Mouse (Mus musculus) layer of hippocampus, adult 9-11 months (tissue): ENCODE results near the gene Tbc1d22b.
A peak's percentile ranks its signal among the peaks of the same experiment; 100 is the strongest.
"Not testable (repeated sequence)": the region's sequence is repeated elsewhere in the genome, so short reads cannot be mapped to it uniquely, and the experiment has no call there.

ENCODE experiments used
- DNase-seq: peaks from one replicate; pipeline ENCODE4 v3.0.0; 2022

Gene Tbc1d22b

DNA sequence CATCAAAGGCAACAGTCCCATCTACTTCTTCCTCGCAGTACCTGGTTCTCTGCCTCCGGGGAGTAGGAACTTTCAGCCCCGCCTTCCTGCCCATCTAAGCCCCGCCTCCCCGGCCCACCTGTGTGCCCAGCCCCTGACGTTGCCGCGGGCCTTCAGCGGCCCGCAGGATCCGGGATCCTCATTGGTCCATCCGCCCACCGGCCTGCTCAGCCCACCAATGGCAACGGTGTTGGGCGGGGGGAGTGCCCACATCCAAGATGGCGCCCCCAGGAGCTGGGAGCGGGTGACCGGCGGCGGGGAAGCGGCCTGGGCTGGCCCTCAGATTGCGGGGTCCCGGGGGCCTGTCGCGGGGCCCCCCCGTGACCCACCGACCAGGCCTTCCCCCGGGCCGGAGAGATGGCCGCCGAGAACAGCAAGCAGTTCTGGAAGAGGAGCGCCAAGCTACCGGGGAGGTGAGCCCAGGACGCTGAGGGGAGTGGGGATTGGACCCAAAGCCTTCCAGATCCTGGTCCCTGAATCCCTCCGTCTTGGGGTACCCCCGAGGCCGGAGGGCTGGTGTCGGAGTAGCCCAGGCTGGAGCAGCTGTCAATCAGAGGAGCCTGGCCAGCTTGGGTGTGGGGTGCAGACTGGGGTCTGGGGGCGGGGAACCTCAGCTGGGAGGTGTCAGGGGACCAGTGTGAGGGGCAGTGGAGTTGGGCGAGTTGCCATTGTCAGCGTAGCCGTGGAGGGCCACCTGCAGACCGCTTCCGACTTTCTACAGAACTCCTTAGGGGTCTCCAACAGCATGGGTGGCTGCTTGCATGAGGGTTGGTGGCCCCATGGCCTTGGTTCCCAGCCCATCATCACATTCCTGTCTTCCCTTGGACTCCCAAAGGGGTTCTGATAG lies at the start of gene Tbc1d22b, which contains the start of gene Gm17657:
TSS of gene Tbc1d22b (plus strand) at position 243 of the 886 bp plus-strand sequence.
TSS of gene Gm17657 (minus strand) at position 96 of the 886 bp plus-strand sequence.
- DNase-seq = peak; percentile 96

DNA sequence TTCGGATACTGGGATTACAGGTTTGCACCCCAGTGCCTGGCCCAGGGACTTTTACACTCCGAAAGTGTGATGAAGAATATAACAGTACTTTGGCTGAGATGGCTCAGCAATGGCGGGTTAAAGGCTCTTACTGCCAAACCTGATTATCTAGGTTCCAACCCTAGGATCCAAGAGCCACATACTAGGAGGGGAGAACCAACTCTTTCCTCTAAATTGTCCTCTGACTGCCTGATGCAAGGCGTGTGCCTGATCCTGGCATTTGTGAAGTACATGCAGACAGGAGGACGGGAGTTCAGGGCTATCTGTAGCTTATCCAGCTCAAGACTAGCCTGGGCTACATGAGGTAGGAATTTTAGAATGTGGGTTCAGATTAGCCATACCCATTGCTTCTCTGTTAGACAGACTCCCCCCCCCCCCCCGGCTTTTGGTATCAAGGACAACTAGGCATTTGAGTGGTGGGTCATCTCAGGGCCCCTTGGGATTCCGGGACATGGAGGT lies 49.3 kb upstream of the Tbc1d22b start:
- no peak for DNase-seq

DNA sequence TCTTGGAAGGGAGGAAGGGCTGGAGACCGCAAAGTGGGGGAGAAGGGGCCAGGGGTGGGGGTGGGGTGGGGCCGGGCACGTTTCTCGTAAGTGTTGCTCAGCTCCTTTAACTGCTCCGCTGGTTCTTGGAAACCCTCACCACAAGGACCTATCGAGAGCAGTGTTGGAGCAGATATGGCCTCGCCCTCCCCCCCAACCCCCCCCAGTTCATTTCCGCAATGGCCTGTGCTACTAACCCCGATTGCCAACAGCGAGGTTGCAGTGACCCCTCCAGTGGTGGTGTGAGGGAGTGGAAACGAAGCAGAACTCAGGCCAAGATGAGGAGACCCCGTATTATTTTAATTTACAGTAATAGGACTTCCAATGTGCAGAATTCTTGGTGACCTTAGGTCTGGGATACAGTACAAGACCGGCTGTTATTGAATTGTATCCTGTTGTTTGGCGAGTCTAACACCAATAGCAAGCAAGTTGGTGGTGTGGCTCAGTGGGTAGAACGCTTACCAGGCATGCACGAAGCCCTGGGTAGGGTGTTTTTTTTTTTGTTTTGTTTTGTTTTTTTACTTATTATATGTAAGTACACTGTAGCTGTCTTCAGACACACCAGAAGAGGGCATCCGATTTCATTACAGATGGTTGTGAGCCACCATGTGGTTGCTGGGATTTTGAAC lies 48.6 kb upstream of the Tbc1d22b start:
- DNase-seq = no peak

DNA sequence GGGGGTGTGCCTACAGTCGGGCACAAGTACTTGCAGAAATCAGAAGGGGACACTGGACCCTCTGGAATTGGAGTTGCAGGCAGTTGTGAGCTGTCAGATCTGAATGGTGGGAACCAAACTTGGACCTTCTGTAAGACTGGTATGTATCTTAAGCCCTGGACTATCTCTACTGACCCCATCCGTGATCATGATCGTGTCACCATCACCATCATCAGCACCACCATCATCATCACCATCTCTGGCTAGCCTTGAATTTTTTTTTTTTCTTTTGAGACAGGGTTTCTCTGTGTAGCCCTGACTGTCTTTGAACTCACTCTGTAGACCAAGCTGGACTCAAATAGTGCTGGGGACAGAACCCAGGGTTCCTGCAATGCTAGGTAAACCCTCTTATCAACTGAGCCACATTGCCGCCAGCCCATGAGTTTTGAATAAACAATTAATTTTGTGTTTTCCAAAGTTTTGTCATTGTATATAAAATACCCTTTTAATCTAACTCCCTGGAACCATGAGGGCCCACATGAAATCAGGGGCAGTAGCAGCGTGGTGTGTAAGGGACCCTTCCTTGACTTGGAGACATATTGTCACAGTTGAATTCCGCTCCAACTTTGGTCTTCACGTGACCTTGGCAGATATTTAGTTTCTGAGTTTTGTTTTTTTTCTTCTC lies 47.4 kb upstream of the Tbc1d22b start:
- DNase-seq = no peak

DNA sequence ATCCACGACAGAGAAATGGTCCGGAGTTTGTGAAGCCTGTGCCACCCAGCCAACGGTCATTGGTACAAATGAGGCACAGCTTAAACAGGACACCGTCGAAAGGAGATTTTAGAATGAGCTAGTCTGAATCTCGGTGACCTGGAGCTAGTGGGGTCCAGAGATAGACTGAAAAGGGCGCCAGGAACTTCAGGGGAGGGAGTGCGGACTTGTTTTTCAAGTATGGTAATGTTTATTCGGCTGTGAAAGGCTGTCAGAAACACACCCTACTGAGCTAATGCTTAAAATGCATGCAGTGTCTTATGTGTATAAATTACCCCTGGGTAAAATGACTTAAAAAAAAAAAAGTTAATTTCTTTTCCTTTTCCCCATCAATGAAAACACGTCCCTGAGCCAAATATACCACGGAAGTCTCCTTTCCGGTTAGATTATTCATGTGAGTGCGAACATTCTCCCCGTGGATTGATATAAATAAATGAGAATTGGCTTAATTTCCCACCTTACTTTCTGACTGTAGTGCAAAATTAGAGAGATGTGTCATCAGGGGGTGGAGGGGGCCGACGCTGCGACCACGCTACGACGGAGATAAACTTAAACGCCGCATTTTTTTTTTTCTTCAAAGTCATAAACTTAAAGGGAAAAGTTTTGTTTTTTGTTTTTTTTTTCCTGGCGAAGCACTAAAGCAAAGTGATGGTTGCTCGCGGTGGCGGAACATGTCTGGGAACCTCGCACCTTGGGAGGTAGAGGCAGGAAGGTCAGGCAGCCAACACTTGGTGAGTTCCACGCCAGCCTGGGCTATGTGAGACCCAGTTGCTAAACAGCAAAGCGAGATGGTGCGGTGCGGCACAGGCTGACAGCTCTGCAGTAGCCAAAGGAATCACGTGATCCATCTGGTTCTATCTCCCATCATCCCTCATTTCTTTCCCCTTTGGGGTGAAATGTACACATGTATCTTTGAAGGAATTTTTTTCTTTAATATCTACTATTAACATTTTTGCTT lies 46.6 kb upstream of the Tbc1d22b start:
- DNase-seq = no peak

DNA sequence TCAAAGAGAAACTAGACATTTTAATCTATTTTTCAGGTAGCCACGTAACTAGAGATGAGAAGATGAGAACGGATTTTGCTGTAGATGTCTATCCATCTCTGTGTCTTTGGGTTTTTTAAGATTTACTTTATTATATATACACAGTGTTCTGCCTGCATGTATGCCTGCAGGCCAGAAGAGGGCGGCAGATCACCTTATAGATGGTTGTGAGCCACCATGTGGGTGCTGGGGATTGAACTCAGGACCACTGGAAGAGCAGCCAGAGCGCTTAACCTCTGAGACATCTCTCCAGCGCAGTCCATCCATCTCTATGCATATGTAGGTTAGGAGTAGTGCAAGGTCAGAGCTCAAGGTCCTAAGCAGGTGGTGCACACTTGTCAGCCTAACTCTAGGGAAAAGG lies 45.9 kb upstream of the Tbc1d22b start:
- DNase-seq = no peak

DNA sequence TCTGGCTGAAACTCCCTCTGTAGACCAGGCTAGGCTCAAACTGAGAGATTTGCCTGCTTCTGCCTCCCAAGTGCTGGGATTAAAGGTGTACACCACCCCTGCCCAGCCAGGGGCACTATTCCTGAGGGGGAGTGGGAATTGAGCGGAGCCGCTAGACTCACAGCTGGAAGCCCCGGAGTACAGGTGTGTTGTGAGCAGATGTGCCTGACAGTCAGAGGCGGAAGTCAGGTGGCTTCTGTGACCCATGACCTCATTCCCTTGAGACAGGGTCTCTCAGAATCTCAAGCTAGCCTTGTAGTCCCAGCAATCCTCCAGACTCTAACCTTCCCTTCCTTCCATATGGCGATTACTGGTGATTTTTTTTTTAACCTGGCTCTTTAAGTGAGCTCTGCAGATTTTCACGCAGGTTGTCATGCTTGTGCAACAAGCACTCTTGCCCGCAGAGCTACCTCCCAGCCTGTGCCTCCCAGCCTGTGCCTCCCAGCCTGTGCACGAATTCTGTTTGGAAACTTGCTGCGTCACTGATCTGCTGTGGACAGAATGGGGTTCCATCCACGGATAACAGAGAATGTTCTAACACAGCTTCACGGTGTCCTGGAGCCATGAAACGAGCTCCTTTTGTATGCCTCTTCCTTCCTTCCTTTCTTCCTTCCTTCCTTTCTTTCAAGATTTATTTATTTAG lies 40.5 kb upstream of the Tbc1d22b start:
- DNase-seq = no peak

DNA sequence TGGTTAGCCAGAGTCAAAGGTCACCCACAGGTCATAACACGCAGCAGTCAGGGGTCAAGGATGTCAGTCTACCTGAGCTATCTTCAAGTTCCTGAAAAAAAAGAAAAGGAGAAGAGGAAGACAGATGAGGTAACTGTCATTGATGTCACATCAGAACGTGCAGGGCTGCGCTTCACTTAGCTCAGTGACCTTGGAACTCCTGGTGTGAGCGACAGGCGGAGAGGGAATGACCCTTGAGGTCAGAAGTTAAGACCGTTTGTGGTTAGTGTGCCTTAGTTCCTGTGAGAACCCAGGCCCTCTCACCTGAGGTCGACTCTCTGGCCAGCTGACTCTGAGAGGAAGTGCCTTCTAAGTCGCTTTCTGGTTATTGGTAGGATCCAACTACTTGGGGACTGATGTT lies 38.9 kb upstream of the Tbc1d22b start:
- no peak for DNase-seq

DNA sequence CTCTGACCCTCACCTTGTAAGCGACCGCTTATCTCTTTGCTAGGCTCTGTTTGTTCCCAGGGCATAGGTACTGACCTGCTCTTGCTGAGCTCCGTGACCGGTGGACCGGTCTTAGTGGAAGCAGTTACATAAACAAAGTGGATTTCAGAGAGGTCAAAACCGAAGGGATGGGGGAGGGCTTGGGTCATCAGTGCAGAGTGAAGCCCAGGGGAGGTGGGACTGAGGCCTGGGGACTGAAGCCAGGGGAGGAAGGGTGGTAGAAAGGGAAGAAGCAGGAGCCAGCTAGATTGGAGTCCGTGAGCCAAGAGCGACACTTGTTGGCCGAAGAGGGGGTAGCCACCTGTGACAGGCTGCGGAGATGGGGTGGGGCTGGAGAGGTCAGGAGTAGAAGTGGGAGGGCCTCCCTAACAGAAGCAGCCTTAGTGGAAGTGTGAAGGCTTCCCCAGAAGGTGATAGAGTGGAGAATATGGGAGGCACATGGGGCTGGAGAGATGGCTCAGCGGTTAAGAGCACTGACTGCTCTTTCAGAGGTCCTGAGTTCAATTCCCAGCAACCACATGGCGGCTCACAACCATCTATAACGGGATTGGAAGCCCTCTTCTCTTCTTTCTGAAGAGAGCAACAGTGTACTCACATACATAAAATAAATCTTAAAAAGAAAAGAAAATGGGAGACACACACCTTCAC lies 36.4 kb upstream of the Tbc1d22b start:
- DNase-seq = no peak

DNA sequence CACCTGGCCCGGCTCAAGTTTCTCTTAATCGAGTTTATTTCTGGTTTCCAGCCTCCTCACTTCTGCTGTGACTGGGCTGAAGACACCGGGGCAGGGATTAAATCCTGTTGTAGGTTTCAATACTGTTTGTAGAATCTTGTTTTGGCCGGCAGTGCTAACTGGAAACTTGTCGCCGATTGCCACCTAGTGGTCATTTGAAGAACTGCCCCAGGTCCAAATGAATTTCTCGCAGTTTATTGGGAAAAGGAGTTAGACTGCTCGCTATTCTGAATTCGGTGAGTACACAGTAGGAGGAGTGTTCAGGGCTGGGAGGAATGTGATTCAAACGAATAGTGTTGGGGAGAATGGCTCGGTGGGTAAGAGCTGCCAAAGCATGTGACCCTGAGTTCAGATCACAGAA lies 35.1 kb upstream of the Tbc1d22b start:
- peak; percentile 61 for DNase-seq

DNA sequence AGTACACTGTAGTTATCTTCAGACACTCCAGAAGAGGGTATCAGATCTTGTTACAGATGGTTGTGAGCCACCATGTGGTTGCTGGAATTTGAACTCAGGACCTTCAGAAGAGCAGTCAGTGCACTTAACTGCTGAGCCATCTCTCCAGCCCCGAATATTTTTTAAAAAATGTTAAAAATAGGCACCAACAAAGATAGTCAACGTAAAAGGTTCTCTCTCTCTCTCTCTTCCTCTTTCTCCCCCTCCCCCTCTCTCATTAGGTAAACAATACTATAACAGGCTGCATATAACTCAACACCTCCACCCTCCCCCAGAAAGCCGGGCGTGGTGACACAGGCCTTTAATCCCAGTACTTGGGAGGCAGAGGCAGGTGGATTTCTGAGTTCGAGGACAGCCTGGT lies 30.9 kb upstream of the Tbc1d22b start:
- DNase-seq = not testable (repeated sequence)

DNA sequence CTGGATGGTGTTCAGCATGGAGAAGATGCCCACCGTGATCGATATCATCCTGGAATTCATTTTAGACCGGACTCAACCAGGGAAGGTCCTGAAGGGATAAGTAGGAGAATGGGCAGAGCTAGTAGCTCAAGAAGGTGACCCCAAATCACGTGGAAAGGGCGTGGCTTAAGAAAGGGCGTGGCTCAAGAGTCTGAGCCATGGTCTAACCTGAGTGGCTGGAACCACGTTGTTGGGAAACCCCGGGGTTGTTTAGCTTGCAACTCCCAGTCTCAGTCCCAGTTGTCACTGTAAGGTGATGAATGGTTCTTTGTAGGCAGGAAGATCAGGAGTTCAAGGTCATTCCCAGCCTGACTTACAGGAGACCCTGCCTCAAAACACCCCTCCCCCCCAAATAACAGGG lies 29.9 kb upstream of the Tbc1d22b start:
- no peak for DNase-seq

DNA sequence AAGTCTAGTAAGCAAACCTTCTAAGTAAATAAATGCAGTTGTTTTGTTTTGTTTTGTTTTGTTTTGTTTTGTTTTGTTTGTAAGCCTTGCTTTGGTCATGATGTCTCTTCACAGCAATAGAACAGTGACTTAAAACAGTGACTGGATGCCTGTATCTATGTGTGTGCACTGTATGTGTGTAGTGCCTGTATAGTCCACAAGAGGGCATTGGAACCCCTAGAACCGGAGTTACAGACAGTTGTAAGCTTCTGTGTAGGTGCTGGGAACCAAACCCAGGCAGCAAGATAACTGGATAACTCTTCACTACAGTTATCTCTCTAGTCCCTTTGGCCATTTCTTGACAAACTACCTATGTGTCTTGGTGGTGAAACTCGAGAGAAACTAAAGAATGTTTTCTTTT lies 24.0 kb upstream of the Tbc1d22b start:
- DNase-seq = no peak

DNA sequence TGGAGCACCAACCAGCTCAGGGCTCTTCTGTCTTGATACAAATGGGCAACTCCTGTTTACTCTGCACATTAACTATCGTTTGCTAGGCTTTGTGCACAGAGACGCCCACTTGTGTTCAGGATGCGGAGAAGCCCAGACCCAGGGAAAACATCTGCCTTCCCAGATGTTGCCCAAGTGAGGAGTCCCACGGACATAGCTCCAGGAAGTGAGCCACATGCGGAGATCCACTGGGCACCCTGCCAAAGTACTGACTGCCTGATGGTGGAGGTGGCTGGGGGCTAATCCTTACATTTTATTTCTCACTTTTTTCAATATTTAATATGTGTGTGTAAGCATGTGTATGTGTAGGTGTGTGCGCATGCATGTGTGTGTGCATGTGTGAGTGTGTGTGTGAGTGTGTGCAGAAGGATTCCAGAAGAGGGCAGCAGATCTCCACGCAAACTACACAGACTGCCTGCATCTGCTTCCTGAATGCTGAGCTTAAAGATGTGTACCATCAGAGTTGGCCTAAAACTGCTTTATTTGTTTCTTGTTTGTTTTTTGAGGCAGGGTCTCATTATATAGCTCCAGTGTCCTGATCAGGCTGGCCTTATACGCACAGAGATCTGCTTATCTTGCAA lies 20.9 kb upstream of the Tbc1d22b start:
- no peak for DNase-seq

DNA sequence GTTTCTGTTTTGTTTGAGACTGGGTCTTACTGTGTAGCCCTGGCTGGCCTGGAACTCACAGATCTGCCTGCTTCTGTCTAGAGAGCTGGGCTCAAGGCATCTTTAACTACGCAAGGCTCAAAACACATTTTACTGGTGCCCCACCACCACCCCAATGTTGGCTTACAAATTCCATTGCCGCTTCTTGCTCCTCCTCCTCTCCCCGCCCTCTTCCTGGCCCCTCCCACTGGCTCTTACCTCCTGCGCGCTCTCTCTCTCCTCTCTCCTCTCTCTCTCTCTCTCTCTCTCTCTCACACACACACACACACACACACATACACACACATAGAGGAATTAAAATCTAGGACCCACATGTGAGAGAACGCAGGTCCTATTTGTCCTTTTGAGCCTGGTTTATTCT lies 19.1 kb upstream of the Tbc1d22b start:
- no peak for DNase-seq

DNA sequence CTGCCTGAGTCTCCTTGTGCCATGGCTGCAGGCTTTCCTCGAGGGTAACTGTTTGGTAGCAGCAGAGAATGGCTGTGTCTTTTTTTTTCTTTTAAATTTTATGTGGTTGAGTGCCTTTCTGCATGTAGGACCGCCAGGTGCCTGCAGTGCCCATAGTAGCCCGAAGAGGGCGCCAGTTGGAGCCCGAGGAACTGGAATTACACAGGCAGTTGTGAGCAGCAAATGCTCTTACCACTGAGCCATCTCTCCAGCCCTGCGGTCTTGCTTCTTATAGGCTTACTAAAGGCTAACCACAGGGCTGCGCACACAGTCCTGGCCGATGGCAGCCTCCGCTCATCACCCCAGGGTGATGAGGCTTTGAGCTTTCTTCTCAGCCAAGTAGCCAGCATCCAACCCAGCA lies 18.3 kb upstream of the Tbc1d22b start:
- DNase-seq = no peak

DNA sequence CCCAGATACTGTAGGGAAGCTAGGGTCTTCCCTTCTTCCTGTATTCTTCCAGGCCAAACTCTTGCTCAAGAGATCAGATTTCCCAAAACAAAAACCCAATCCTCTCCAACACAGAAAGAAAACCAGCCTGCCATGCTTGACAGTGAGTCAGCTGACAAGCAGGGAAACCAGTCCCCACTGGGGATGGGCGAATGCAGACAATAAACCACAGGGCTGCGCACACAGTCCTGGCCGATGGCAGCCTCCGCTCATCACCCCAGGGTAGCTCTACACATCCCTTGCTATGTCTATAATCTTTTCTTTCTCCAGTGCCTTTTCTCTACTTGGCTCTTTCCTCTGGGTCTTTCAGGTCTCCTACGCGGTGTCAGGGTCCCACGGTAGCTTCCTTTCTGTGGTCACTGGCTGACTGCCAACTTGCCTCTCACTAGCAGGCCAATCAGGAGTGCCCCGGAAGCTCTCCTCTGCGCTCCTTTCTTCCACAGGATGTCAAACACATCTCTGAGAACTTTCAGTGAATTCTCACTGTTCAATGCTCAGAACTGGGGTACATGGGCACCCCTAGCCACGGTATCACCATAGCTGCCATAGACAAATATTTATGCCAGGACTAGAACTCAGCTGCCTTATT lies 17.7 kb upstream of the Tbc1d22b start:
- no peak for DNase-seq

DNA sequence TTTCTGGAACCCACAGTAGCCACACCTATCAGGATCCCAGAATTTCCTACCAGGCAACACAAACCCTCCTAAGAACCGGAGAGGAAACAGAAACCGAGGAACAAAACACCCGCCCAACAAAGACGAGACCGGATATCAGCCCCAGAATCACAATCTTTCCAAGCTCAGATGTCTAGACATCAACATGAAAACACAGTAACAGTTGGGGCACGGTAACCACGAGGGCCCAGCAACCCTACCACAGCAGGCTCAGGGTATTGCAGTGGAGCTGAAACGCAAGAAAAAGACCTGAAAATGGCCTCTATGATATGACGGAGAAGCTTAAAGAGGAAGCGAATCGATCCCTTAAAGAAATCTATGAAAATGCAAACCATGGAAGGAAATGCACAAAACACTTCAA lies 15.7 kb upstream of the Tbc1d22b start:
- no peak for DNase-seq

DNA sequence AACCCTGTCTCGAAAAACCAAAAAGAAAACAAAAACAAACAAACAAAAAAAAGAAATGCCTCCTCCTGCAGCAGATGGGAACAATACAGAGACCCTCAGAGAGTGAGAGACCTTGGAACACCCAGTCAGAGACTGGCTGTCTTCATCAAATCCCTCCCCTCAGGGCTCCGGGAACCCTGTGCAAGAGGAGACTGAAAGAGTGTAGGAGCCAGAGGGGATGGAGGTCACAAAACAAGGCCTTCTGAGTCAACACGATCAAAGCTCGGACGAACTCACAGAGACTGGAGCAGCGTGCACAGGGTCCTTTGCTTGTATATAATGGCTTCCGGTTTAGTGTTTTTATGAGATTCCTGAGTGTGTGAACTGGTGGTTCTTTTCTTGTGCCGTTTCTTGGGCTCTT lies 9.2 kb upstream of the Tbc1d22b start:
- no peak for DNase-seq

DNA sequence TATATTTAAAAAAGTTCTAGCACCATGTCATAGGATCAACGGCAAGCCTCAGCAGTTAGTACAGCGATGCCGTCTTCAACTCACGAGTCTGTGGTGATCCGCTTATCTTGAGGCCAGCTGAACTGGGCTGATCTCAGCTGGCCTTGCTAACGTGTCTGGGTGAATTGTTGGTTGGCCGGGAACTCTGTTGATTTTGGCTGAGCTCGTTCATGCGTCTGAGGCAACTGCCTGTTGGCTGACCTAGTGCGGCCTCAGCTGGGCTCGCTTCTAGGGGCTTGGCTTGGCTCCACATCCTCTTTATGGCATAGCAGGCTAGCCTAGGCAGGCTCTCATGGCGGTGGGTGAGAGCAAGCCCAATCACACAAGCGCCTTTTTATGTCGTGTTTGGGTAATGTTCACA lies 8.2 kb upstream of the Tbc1d22b start:
- DNase-seq = no peak
